ENCODE assay signal across 19 mouse cellular contexts in the genomic region with DNA sequence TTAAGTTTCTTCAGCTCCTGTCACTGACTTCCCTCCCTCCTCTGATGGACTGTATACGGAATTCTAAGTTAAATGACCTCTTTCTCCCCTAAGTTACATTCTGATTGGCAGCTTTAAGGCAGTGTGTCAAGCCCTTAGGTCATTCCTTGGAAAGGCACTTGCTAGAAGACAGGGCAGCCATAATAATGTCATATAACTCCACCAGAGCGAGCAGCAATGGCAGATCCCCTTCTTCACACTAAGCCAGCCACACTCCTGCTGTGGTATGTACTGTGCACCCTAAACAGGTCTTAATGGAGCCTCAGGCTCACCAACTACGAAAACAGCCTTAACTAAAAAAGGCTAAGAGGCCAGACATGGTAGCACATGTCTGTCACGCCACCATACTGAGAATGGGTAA.
A peak's percentile ranks its signal among the peaks of the same experiment; 100 is the strongest.
DNase-seq lines count a peak whose midpoint lies in the region; ATAC-seq and TF ChIP-seq lines count a peak whose summit lies in the region.
"Had no signal": no experiment of that assay in that cellular context is flagged by ENCODE, and none has a peak within 500 bp of the region (broad histone marks: within the 10 kb centered on the region; RNA-seq: fewer than 3 reads in every experiment).

No protein-coding gene starts in this region.

- TF ChIP-seq CTCF in kidney, adult 2 months (conservative IDR thresholded peaks at IDR 0.05; ENCODE audit: insufficient read depth, insufficient read length, low read depth, low read length), result no peak
- TF ChIP-seq CTCF in cortical plate, adult 2 months (IDR thresholded peaks at IDR 0.05; ENCODE audit: extremely low read depth, insufficient read depth, low read length), result no peak

- H3K9ac ChIP-seq in heart, embryonic 13.5 days, result no peak overlapping the region
- H3K9ac ChIP-seq: embryonic facial prominence, embryonic 15.5 days; forebrain, embryonic 13.5 days; heart, embryonic 12.5 days; limb, embryonic 12.5 days; lung, embryonic 15.5 days; midbrain, embryonic 15.5 days had no signal

- ATAC-seq in heart, embryonic 13.5 days (ENCODE audit: extremely low read depth, insufficient number of reproducible peaks, low FRiP score, low TSS enrichment), result no peak
- ATAC-seq: forebrain, embryonic 13.5 days; hindbrain, embryonic 16.5 days; midbrain, embryonic 15.5 days had no signal

- no peak for TF ChIP-seq POLR2A in kidney, adult 2 months (IDR thresholded peaks at IDR 0.05; ENCODE audit: low read depth, low read length)
- no peak for TF ChIP-seq POLR2A in cortical plate, adult 2 months (IDR thresholded peaks at IDR 0.05; ENCODE audit: extremely low read depth, insufficient read depth, low read length)
- TF ChIP-seq POLR2A in myocyte (IDR thresholded peaks at IDR 0.05; ENCODE audit: insufficient read length, low read depth), result no peak

- H3K36me3 ChIP-seq in heart, embryonic 13.5 days, result no peaks in the 10 kb centered on the region
- no peaks in the 10 kb centered on the region for H3K36me3 ChIP-seq in kidney, adult 2 months (ENCODE audit: control insufficient read depth, insufficient read depth, low read length)
- H3K36me3 ChIP-seq in myocyte (ENCODE audit: control insufficient read depth, insufficient read depth), result no peaks in the 10 kb centered on the region
- H3K36me3 ChIP-seq: embryonic facial prominence, embryonic 10.5 days; embryonic facial prominence, embryonic 15.5 days; heart, embryonic 12.5 days; hindbrain, embryonic 10.5 days; limb, embryonic 12.5 days; lung, embryonic 15.5 days; midbrain, embryonic 10.5 days; midbrain, embryonic 15.5 days had no signal

- 76% methylated on average over 4 of the region's 4 CpGs for WGBS in heart, embryonic 13.5 days
- 86% methylated on average over 4 of the region's 4 CpGs for WGBS in kidney, adult 2 months

- H3K4me2 ChIP-seq in heart, embryonic 13.5 days, result no peak overlapping the region
- H3K4me2 ChIP-seq in myocyte (ENCODE audit: low read depth), result peak overlapping the region; percentile 90
- H3K4me2 ChIP-seq: embryonic facial prominence, embryonic 15.5 days; forebrain, embryonic 13.5 days; limb, embryonic 12.5 days; liver, embryonic 11.5 days; lung, embryonic 15.5 days; midbrain, embryonic 15.5 days had no signal

- no peak for DNase-seq in heart, adult 18-20 months
- DNase-seq in kidney, adult 2 months, result no peak
- DNase-seq in kidney, adult 8-10 months, result no peak
- DNase-seq: B cell, adult 2 months; cerebellum, adult 18-20 months had no signal

- H3K27me3 ChIP-seq in heart, embryonic 13.5 days (replicated peaks), result no peaks in the 10 kb centered on the region
- no peaks in the 10 kb centered on the region for H3K27me3 ChIP-seq in kidney, adult 2 months (replicated peaks; ENCODE audit: control insufficient read depth, insufficient read depth, low read length)
- H3K27me3 ChIP-seq in myocyte (ENCODE audit: control insufficient read depth, insufficient read depth, insufficient read length), result no peaks in the 10 kb centered on the region
- H3K27me3 ChIP-seq: embryonic facial prominence, embryonic 15.5 days; forebrain, embryonic 13.5 days; heart, embryonic 12.5 days; limb, embryonic 12.5 days; lung, embryonic 15.5 days; midbrain, embryonic 15.5 days had no signal

- peaks cover 18% of the 10 kb centered on the region for H3K4me1 ChIP-seq in heart, embryonic 13.5 days
- no peaks in the 10 kb centered on the region; the same call in 1 of the 2 replicates for H3K4me1 ChIP-seq in kidney, adult 2 months (ENCODE audit: control insufficient read depth, insufficient read depth, low read length)
- peaks cover 6% of the 10 kb centered on the region for H3K4me1 ChIP-seq in cortical plate, adult 2 months (ENCODE audit: control insufficient read depth, insufficient read depth, low read length)
- H3K4me1 ChIP-seq: forebrain, embryonic 13.5 days; midbrain, embryonic 15.5 days had no signal

- H3K9me3 ChIP-seq in heart, embryonic 13.5 days, result no peaks in the 10 kb centered on the region
- H3K9me3 ChIP-seq: embryonic facial prominence, embryonic 10.5 days; embryonic facial prominence, embryonic 15.5 days; forebrain, embryonic 13.5 days; heart, embryonic 12.5 days; hindbrain, embryonic 10.5 days; limb, embryonic 12.5 days; lung, embryonic 15.5 days; midbrain, embryonic 10.5 days; midbrain, embryonic 15.5 days had no signal

- H3K79me2 ChIP-seq in myocyte (ENCODE audit: control insufficient read depth, insufficient read depth), result peaks cover 42% of the 10 kb centered on the region

- peak overlapping the region; percentile 44; the same call in 1 of the 2 replicates for H3K27ac ChIP-seq in heart, embryonic 13.5 days (replicated peaks)
- peak overlapping the region; percentile 45; the same call in 1 of the 2 replicates for H3K27ac ChIP-seq in kidney, adult 2 months (ENCODE audit: insufficient read depth, low read depth, low read length)
- H3K27ac ChIP-seq in cortical plate, adult 2 months (ENCODE audit: insufficient read depth, low read length), result peak overlapping the region; percentile 80; the same call in 1 of the 2 replicates
- H3K27ac ChIP-seq: embryonic facial prominence, embryonic 10.5 days; forebrain, embryonic 13.5 days; hindbrain, embryonic 10.5 days; limb, embryonic 12.5 days; midbrain, embryonic 10.5 days; midbrain, embryonic 15.5 days had no signal

- H3K4me3 ChIP-seq in heart, embryonic 13.5 days, result no peak overlapping the region
- no peak overlapping the region for H3K4me3 ChIP-seq in kidney, adult 2 months (ENCODE audit: insufficient read depth, low read depth, low read length)
- H3K4me3 ChIP-seq in cortical plate, adult 2 months (ENCODE audit: insufficient read depth, low read length), result no peak overlapping the region
- no peak overlapping the region for H3K4me3 ChIP-seq in myocyte
- H3K4me3 ChIP-seq: embryonic facial prominence, embryonic 10.5 days; embryonic facial prominence, embryonic 15.5 days; forebrain, embryonic 13.5 days; heart, embryonic 12.5 days; hindbrain, embryonic 10.5 days; limb, embryonic 12.5 days; lung, embryonic 15.5 days; midbrain, embryonic 10.5 days; midbrain, embryonic 15.5 days had no signal

- H3ac ChIP-seq in myocyte (ENCODE audit: control insufficient read depth, insufficient read length), result no peak overlapping the region

TF ChIP-seq in myocyte, 11 proteins besides CTCF, POLR2A, EP300 and RAD21:
- TF ChIP-seq TCF3 (IDR thresholded peaks at IDR 0.05; ENCODE audit: insufficient read length, low read depth) (no peak), REST (IDR thresholded peaks at IDR 0.05; ENCODE audit: insufficient read depth, insufficient read length) (no peak), MYOG (IDR thresholded peaks at IDR 0.05; ENCODE audit: control insufficient read depth in 1 of 3, insufficient read depth in 1 of 3, insufficient read length in 2 of 3, low read depth in 2 of 3) (no peak), MAX (IDR thresholded peaks at IDR 0.05; ENCODE audit: low read depth) (no peak), TCF12 (IDR thresholded peaks at IDR 0.05; ENCODE audit: insufficient read depth, poor library complexity, severe bottlenecking) (no peak), E2F4 (IDR thresholded peaks at IDR 0.05; ENCODE audit: insufficient read depth) (no peak), USF1 (IDR thresholded peaks at IDR 0.05; ENCODE audit: low read depth) (no peak), SRF (IDR thresholded peaks at IDR 0.05; ENCODE audit: control insufficient read depth, insufficient read length, low read depth) (no peak), CEBPB (IDR thresholded peaks at IDR 0.05; ENCODE audit: insufficient read depth, poor library complexity, severe bottlenecking) (no peak), POLR2AphosphoS2 (IDR thresholded peaks at IDR 0.05; ENCODE audit: insufficient read length, low read depth) (no peak), MYOD1 (IDR thresholded peaks at IDR 0.05; ENCODE audit: control insufficient read depth in 1 of 3, insufficient read length in 2 of 3, low read depth in 2 of 3) (no peak)
